Mouse (Mus musculus) lung, postnatal 0 days (tissue): ENCODE results near the gene Rbp4.

Experiments used
- CTCF ChIP-seq: IDR thresholded peaks from 2 replicates; pipeline ENCODE4 v1.5.1; 2016; ENCODE audit warnings: antibody characterized with exemption, mild to moderate bottlenecking
- EP300 ChIP-seq: IDR thresholded peaks from 2 replicates; pipeline ENCODE4 v1.6.1; 2016; ENCODE audit warnings: antibody characterized with exemption, mild to moderate bottlenecking, control low read depth

DNA sequence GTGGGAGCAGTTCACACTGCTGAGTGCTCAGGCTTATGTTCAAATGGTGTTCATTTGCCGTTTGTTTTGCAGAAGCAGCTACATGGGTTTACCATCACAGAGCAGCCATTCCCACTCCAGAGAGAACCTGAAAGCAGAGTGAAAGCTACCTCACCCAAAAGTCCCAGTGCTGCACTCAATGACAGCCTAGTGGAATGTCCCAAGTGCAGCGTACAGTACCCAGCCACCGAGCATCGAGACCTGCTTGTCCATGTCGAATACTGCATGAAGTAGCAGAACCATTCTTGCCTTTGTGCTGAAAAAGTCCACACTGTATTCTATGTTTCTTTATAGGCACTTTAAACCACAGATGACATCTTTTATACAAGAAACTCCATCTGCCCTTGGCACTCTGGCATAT, 51.9 kb downstream of the Rbp4 start:
- TF ChIP-seq EP300 (no peak), CTCF (no peak)
